9 mouse cellular contexts compared by ENCODE assay signal in genomic region chr5:24985434-24986176, GRCm38 (mm10).
A peak's percentile ranks its signal among the peaks of the same experiment; 100 is the strongest.
DNase-seq lines count a peak whose midpoint lies in the region; ATAC-seq and TF ChIP-seq lines count a peak whose summit lies in the region.
"Had no signal": no experiment of that assay in that cellular context is flagged by ENCODE, and none has a peak within 500 bp of the region (broad histone marks: within the 10 kb centered on the region; RNA-seq: fewer than 3 reads in every experiment).

No protein-coding gene starts in this region.

- no peak for DNase-seq in embryonic facial prominence, embryonic 10.5 days (ENCODE audit: low spot score)
- DNase-seq in cerebellum, postnatal 10 days, result peak; percentile 72 to 75
- peak; percentile 75 for DNase-seq in heart, postnatal 0 days (ENCODE audit: low spot score)
- peak; percentile 83 to 92 for DNase-seq in left cerebral cortex, postnatal 14 days (ENCODE audit: low spot score in 2 of 2)
- no peak for DNase-seq in stomach, postnatal 0 days (ENCODE audit: low spot score)
- DNase-seq in adrenal gland, postnatal 14 days, result no peak
- DNase-seq: liver, embryonic 13.5 days had no signal

- intact Hi-C loops in left cerebral cortex, postnatal 14 days (cut with DNase I), result loop anchor here (5.0 kb wide), 1 partner anchor 78 kb away; no protein-coding TSS in a partner anchor

- ATAC-seq in embryonic facial prominence, embryonic 12.5 days (ENCODE audit: insufficient number of reproducible peaks, insufficient read depth, low FRiP score, low TSS enrichment), result no peak
- no peak; the same call in 1 of the 2 replicates for ATAC-seq in heart, postnatal 0 days (ENCODE audit: insufficient read depth, low read depth)
- ATAC-seq in stomach, postnatal 0 days (ENCODE audit: low FRiP score, low TSS enrichment), result no peak
- no peak for ATAC-seq in megakaryocyte progenitor cell, adult 5-6 weeks (replicated peaks; ENCODE audit: poor library complexity)

- no peaks in the 10 kb centered on the region for H3K27me3 ChIP-seq in embryonic facial prominence, embryonic 12.5 days
- no peaks in the 10 kb centered on the region for H3K27me3 ChIP-seq in embryonic facial prominence, embryonic 10.5 days (replicated peaks; ENCODE audit: low read depth, poor library complexity, severe bottlenecking)
- no peaks in the 10 kb centered on the region for H3K27me3 ChIP-seq in heart, postnatal 0 days (ENCODE audit: control insufficient read depth, insufficient read depth, low read length)
- no peaks in the 10 kb centered on the region for H3K27me3 ChIP-seq in stomach, postnatal 0 days (ENCODE audit: control insufficient read depth, insufficient read depth, low read length)

- no peak for TF ChIP-seq CTCF in heart, postnatal 0 days (IDR thresholded peaks at IDR 0.05; ENCODE audit: low read depth)
- no peak for TF ChIP-seq CTCF in stomach, postnatal 0 days (IDR thresholded peaks at IDR 0.05; ENCODE audit: low read depth)

- peak overlapping the region; percentile 51; the same call in 1 of the 2 replicates for H3K27ac ChIP-seq in embryonic facial prominence, embryonic 12.5 days
- no peak overlapping the region for H3K27ac ChIP-seq in embryonic facial prominence, embryonic 10.5 days (replicated peaks)
- peak overlapping the region; percentile 93 for H3K27ac ChIP-seq in heart, postnatal 0 days (ENCODE audit: low read depth)
- H3K27ac ChIP-seq in stomach, postnatal 0 days (replicated peaks), result peak overlapping the region; percentile 8; the same call in 1 of the 2 replicates
- H3K27ac ChIP-seq: liver, embryonic 13.5 days had no signal

- H3K36me3 ChIP-seq in embryonic facial prominence, embryonic 12.5 days, result no peaks in the 10 kb centered on the region
- H3K36me3 ChIP-seq in embryonic facial prominence, embryonic 10.5 days (replicated peaks), result no peaks in the 10 kb centered on the region
- no peaks in the 10 kb centered on the region for H3K36me3 ChIP-seq in heart, postnatal 0 days (replicated peaks; ENCODE audit: control insufficient read depth, insufficient read depth, low read length)
- H3K36me3 ChIP-seq in stomach, postnatal 0 days (ENCODE audit: control insufficient read depth, insufficient read depth, low read length), result no peaks in the 10 kb centered on the region
- H3K36me3 ChIP-seq: liver, embryonic 13.5 days had no signal

- no peaks in the 10 kb centered on the region for H3K9me3 ChIP-seq in embryonic facial prominence, embryonic 12.5 days
- no peaks in the 10 kb centered on the region for H3K9me3 ChIP-seq in embryonic facial prominence, embryonic 10.5 days
- H3K9me3 ChIP-seq in heart, postnatal 0 days (replicated peaks; ENCODE audit: control insufficient read depth, low read length), result no peaks in the 10 kb centered on the region
- H3K9me3 ChIP-seq in stomach, postnatal 0 days (ENCODE audit: control insufficient read depth, low read length), result no peaks in the 10 kb centered on the region
- H3K9me3 ChIP-seq: liver, embryonic 13.5 days had no signal

- H3K4me3 ChIP-seq in embryonic facial prominence, embryonic 12.5 days, result no peak overlapping the region
- H3K4me3 ChIP-seq in embryonic facial prominence, embryonic 10.5 days, result no peak overlapping the region
- peak overlapping the region; percentile 30 for H3K4me3 ChIP-seq in heart, postnatal 0 days (ENCODE audit: low read depth, low read length)
- H3K4me3 ChIP-seq in stomach, postnatal 0 days (ENCODE audit: low read depth, low read length), result no peak overlapping the region
- H3K4me3 ChIP-seq: liver, embryonic 13.5 days had no signal

- no peak for TF ChIP-seq EP300 in heart, postnatal 0 days (IDR thresholded peaks at IDR 0.05; ENCODE audit: low read depth)
- no peak for TF ChIP-seq EP300 in stomach, postnatal 0 days (optimal IDR thresholded peaks at IDR 0.05)

- WGBS in embryonic facial prominence, embryonic 12.5 days, result 66% methylated on average over 11 of the region's 11 CpGs
- WGBS in embryonic facial prominence, embryonic 10.5 days, result 82% methylated on average over 11 of the region's 11 CpGs
- 31% methylated on average over 11 of the region's 11 CpGs for WGBS in heart, postnatal 0 days
- WGBS in stomach, postnatal 0 days, result 63% methylated on average over 11 of the region's 11 CpGs

- peaks cover 16% of the 10 kb centered on the region for H3K4me1 ChIP-seq in embryonic facial prominence, embryonic 12.5 days
- H3K4me1 ChIP-seq in embryonic facial prominence, embryonic 10.5 days, result peaks cover 49% of the 10 kb centered on the region
- peaks cover 72% of the 10 kb centered on the region for H3K4me1 ChIP-seq in heart, postnatal 0 days (ENCODE audit: control insufficient read depth, insufficient read depth)
- no peaks in the 10 kb centered on the region; the same call in 1 of the 2 replicates for H3K4me1 ChIP-seq in stomach, postnatal 0 days (replicated peaks; ENCODE audit: control insufficient read depth, insufficient read depth)

- no peak overlapping the region for H3K9ac ChIP-seq in embryonic facial prominence, embryonic 12.5 days
- H3K9ac ChIP-seq in heart, postnatal 0 days (replicated peaks; ENCODE audit: low read depth, low read length), result peak overlapping the region; percentile 22; the same call in 1 of the 2 replicates
- H3K9ac ChIP-seq in stomach, postnatal 0 days (ENCODE audit: low read length), result no peak overlapping the region
- H3K9ac ChIP-seq: liver, embryonic 13.5 days had no signal

- no peak overlapping the region for H3K4me2 ChIP-seq in embryonic facial prominence, embryonic 12.5 days (replicated peaks)
- H3K4me2 ChIP-seq in heart, postnatal 0 days (ENCODE audit: low read depth, low read length), result peak overlapping the region; percentile 51
- no peak overlapping the region for H3K4me2 ChIP-seq in stomach, postnatal 0 days (replicated peaks; ENCODE audit: low read depth)
- H3K4me2 ChIP-seq: liver, embryonic 13.5 days had no signal

Comparison
In these comparisons a context has a peak if more than half of its experiments do, and no peak if none do; other contexts are left out.
1. DNase-seq: peak in cerebellum, postnatal 10 days (2 of 2), heart, postnatal 0 days (single experiment) and left cerebral cortex, postnatal 14 days (2 of 2); none in embryonic facial prominence, embryonic 10.5 days (single experiment), stomach, postnatal 0 days (single experiment) and adrenal gland, postnatal 14 days (single experiment).